Mouse (Mus musculus): Measurements from ENCODE around the gene Ermap.

- no peak for TF ChIP-seq POLR2A (IDR thresholded peaks at IDR 0.05; ENCODE audit: low read depth, low read length)
- TF ChIP-seq CTCF (IDR thresholded peaks at IDR 0.05; ENCODE audit: extremely low read depth, insufficient read length, insufficient replicate concordance, low read depth, low read length): no peak
Measured at GRCm38 (mm10) chr4:119185771-119186170, 4.0 kb downstream of the Ermap start.
